Mouse (Mus musculus) MEL (cell line): ENCODE results near the gene S100a4.

Experiments used
- POLR2A ChIP-seq, 2 experiments: IDR thresholded peaks; 2 replicates each; pipeline ENCODE4 v1.6.1; 2011 to 2012; ENCODE audit warnings: low read length in 2 of 2, mild to moderate bottlenecking in 2 of 2, control low read depth in 1 of 2, improper control_type of control experiment in 1 of 2, low read depth in 1 of 2, moderate library complexity in 1 of 2; ENCODE audit not compliant: control insufficient read depth in 1 of 2, insufficient read depth in 1 of 2, poor library complexity in 1 of 2
- SMC3 ChIP-seq: IDR thresholded peaks from 2 replicates; pipeline ENCODE4 v1.6.1; 2011; ENCODE audit warnings: low read depth, low read length, improper control_type of control experiment

DNA sequence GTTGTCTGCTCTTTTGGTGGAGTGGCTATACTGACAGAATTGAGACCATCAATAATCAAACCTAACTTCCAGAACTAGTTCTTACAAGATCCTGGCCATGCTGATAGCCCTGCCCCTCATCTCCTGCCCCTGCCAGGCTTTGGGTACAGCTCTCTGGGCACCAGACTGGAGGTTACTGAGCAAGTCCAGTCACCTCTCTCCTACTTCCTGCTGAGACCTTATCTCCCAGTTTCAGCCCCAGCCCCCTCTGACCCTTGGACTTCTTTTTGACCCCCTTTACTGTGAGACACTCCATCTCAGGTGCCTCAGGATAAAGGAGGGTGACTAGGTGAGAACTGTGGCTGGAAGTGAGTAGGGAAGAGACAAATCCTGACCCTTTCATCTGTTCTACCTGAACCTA, 5.5 kb downstream of the S100a4 start:
- no peak for TF ChIP-seq SMC3
- TF ChIP-seq POLR2A (IDR thresholded peaks at IDR 0.05; ENCODE audit: control insufficient read depth in 1 of 2, insufficient read depth in 1 of 2, low read depth in 1 of 2, low read length in 2 of 2, poor library complexity in 1 of 2) = no peak
